In genomic region chr9:77359278-77359973, GRCm38 (mm10) we compare ENCODE assay signal across 19 mouse cellular contexts. TPM values are rescaled to one million over a fixed set of nuclear protein-coding genes. Genes with fewer than 3 reads are reported as not detected.
DNase-seq lines count a peak whose midpoint lies in the region; ATAC-seq and TF ChIP-seq lines count a peak whose summit lies in the region.
"Had no signal": no experiment of that assay in that cellular context is flagged by ENCODE, and none has a peak within 500 bp of the region (broad histone marks: within the 10 kb centered on the region; RNA-seq: fewer than 3 reads in every experiment).

No protein-coding gene starts in this region.

- H3K27ac ChIP-seq in hindbrain, embryonic 11.5 days (ENCODE audit: low read depth, low read length): no peak overlapping the region
- no peak overlapping the region for H3K27ac ChIP-seq in hindbrain, embryonic 10.5 days
- H3K27ac ChIP-seq in neural tube, embryonic 12.5 days: no peak overlapping the region
- H3K27ac ChIP-seq: embryonic facial prominence, embryonic 13.5 days; forebrain, embryonic 15.5 days; heart, adult 2 months; heart, embryonic 15.5 days had no signal

- no peak for TF ChIP-seq POLR2A in brain, embryonic 14.5 days (IDR thresholded peaks at IDR 0.05; ENCODE audit: borderline replicate concordance, extremely low read depth, insufficient read depth, insufficient read length, poor library complexity, severe bottlenecking)

- no peak overlapping the region for H3K4me2 ChIP-seq in hindbrain, embryonic 11.5 days (replicated peaks; ENCODE audit: low read depth, low read length)
- no peak overlapping the region for H3K4me2 ChIP-seq in neural tube, embryonic 12.5 days (replicated peaks)
- H3K4me2 ChIP-seq: embryonic facial prominence, embryonic 13.5 days; forebrain, embryonic 15.5 days; heart, embryonic 11.5 days; heart, embryonic 15.5 days had no signal

- no peaks in the 10 kb centered on the region for H3K27me3 ChIP-seq in hindbrain, embryonic 11.5 days (ENCODE audit: control insufficient read depth, insufficient read depth, low read length)
- H3K27me3 ChIP-seq in hindbrain, embryonic 10.5 days (ENCODE audit: insufficient read depth, poor library complexity, severe bottlenecking): no peaks in the 10 kb centered on the region
- no peaks in the 10 kb centered on the region for H3K27me3 ChIP-seq in neural tube, embryonic 12.5 days (replicated peaks)
- H3K27me3 ChIP-seq: embryonic facial prominence, embryonic 13.5 days; forebrain, embryonic 15.5 days; heart, embryonic 15.5 days had no signal

- no peak overlapping the region for H3K4me3 ChIP-seq in hindbrain, embryonic 11.5 days (ENCODE audit: low read depth, low read length)
- no peak overlapping the region for H3K4me3 ChIP-seq in hindbrain, embryonic 10.5 days
- H3K4me3 ChIP-seq in neural tube, embryonic 12.5 days: no peak overlapping the region
- H3K4me3 ChIP-seq: embryonic facial prominence, embryonic 13.5 days; forebrain, embryonic 15.5 days; heart, adult 2 months; heart, embryonic 15.5 days had no signal

- H3K36me3 ChIP-seq in hindbrain, embryonic 11.5 days (ENCODE audit: control insufficient read depth, insufficient read depth, low read length): no peaks in the 10 kb centered on the region
- H3K36me3 ChIP-seq in hindbrain, embryonic 10.5 days: no peaks in the 10 kb centered on the region
- H3K36me3 ChIP-seq in neural tube, embryonic 12.5 days: no peaks in the 10 kb centered on the region
- H3K36me3 ChIP-seq: embryonic facial prominence, embryonic 13.5 days; forebrain, embryonic 15.5 days; G1E; heart, embryonic 15.5 days had no signal

- no peak overlapping the region for H3K9ac ChIP-seq in hindbrain, embryonic 11.5 days (ENCODE audit: low read depth, low read length)
- H3K9ac ChIP-seq in neural tube, embryonic 12.5 days: no peak overlapping the region
- H3K9ac ChIP-seq: embryonic facial prominence, embryonic 13.5 days; forebrain, embryonic 15.5 days; heart, embryonic 15.5 days had no signal

- no peak for TF ChIP-seq CTCF in brain, embryonic 14.5 days (IDR thresholded peaks at IDR 0.05; ENCODE audit: borderline replicate concordance, extremely low read depth, insufficient read depth, insufficient read length)

- ATAC-seq in hindbrain, embryonic 11.5 days (ENCODE audit: low FRiP score): peak; percentile 43; the same call in 1 of the 2 replicates
- peak; percentile 46; the same call in 1 of the 2 replicates for ATAC-seq in neural tube, embryonic 12.5 days (ENCODE audit: low FRiP score, low read depth)
- ATAC-seq: forebrain, embryonic 15.5 days; intestine, embryonic 16.5 days had no signal

- no peaks in the 10 kb centered on the region for H3K4me1 ChIP-seq in hindbrain, embryonic 11.5 days (replicated peaks; ENCODE audit: control insufficient read depth, insufficient read depth, low read length)
- H3K4me1 ChIP-seq in hindbrain, embryonic 10.5 days (replicated peaks): no peaks in the 10 kb centered on the region
- H3K4me1 ChIP-seq in neural tube, embryonic 12.5 days: no peaks in the 10 kb centered on the region; the same call in 1 of the 2 replicates
- H3K4me1 ChIP-seq: embryonic facial prominence, embryonic 13.5 days; forebrain, embryonic 15.5 days; heart, embryonic 15.5 days had no signal

- H3K9me3 ChIP-seq in hindbrain, embryonic 11.5 days (ENCODE audit: control insufficient read depth, low read length): no peaks in the 10 kb centered on the region
- H3K9me3 ChIP-seq in hindbrain, embryonic 10.5 days: no peaks in the 10 kb centered on the region
- no peaks in the 10 kb centered on the region for H3K9me3 ChIP-seq in neural tube, embryonic 12.5 days
- H3K9me3 ChIP-seq: embryonic facial prominence, embryonic 13.5 days; forebrain, embryonic 15.5 days; heart, embryonic 15.5 days had no signal

- no peak for DNase-seq in hindbrain, embryonic 11.5 days (ENCODE audit: low spot score)
- DNase-seq in hindbrain, embryonic 10.5 days (ENCODE audit: low spot score): no peak
- DNase-seq in neural tube, embryonic 10.5 days (ENCODE audit: extremely low spot score, low spot score): no peak
- DNase-seq in brain, embryonic 14.5 days (ENCODE audit: low read depth): peak; percentile 47
- no peak for DNase-seq in layer of hippocampus, adult 11-12 months (ENCODE audit: low spot score)
- DNase-seq: adrenal gland, adult 8-10 months; cerebellum, adult 11-12 months; cerebellum, adult 9-10 months; cerebellum, postnatal 25 days; gastrocnemius, postnatal 14 days; heart, adult 2 months; heart, postnatal 14 days had no signal

- WGBS in hindbrain, embryonic 11.5 days: 86% methylated on average over 10 of the region's 10 CpGs
- WGBS in hindbrain, embryonic 10.5 days: 89% methylated on average over 10 of the region's 10 CpGs
- WGBS in neural tube, embryonic 12.5 days: 82% methylated on average over 10 of the region's 10 CpGs

RNA-seq across cellular contexts. Expression of gene Mlip, which starts 6.7 kb away (rescaled TPM):
- polyA plus RNA-seq in hindbrain, embryonic 11.5 days (2014; fragmentation: Nextera tagmentation; extraction: Ambion mirVana): 0.48 TPM in 1 of 2 replicates, not detected in the other
- polyA plus RNA-seq in hindbrain, embryonic 10.5 days (2016; fragmentation: Nextera tagmentation; extraction: Ambion mirVana): 0.09 and 0.37 TPM in 2 replicates
- 0.09 and 0.40 TPM in 2 replicates for polyA plus RNA-seq in neural tube, embryonic 12.5 days (2016; fragmentation: Nextera tagmentation; extraction: Ambion mirVana)
- 1.4 and 1.8 TPM in 2 replicates for polyA plus RNA-seq in brain, embryonic 14.5 days (2012; rRNA removed)
- polyA plus RNA-seq: G1E had no signal
